Mouse (Mus musculus) cortical plate, adult 2 months (tissue): ENCODE measurements around the gene 1110002E22Rik.

Source experiments
- CTCF ChIP-seq: fragments of 200-500 bp; IDR thresholded peaks from 2 replicates; pipeline ENCODE4 v1.5.1; 2011; ENCODE audit warnings: mild to moderate bottlenecking, control low read depth, low read length; ENCODE audit not compliant: insufficient read depth; ENCODE audit errors: extremely low read depth
- POLR2A ChIP-seq: fragments of 200-500 bp; IDR thresholded peaks from 2 replicates; pipeline ENCODE4 v1.6.1; 2011; ENCODE audit warnings: mild to moderate bottlenecking, low read length, control low read depth; ENCODE audit not compliant: insufficient read depth; ENCODE audit errors: extremely low read depth

DNA sequence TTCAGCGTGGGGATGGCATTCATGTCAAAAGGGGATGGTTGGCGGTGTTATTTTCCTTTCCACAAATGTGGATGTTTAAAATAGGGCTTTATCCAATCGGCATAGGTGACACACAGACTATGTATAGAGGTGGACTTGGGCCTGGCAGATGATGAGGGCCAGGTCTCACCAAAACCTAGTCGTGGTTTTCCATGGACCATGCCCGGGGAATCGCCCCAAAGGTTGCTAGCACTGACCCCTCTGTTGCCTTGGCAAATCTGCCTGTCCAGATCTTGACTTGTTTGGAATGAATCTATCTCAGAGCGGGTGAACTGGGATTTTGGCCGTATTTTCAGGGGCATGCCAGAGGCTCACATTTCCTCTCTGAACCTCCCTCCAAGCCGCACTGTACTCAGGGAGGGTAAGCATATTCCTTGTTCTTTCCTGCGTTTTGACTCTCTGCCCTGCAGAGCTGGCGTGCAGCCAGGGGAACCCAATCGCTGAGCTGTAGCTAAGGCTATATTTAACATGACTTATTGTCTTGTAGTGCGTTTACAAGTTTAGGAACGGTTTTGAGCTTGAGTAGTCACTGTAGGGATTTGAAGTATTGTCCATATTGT lies 1.0 kb upstream of the 1110002E22Rik start:
- TF ChIP-seq CTCF (no peak), POLR2A (no peak)
